Mouse (Mus musculus): ENCODE data around the gene Aff3.

Aff3 gene

GRCm38 (mm10) chr1:38654981-38655540 lies 9.7 kb downstream of the Aff3 start:
- DNase-seq, result no peak

- DNase-seq, result no peak
Measured at GRCm38 (mm10) chr1:38650031-38650430, 14.7 kb downstream of the Aff3 start.

GRCm38 (mm10) chr1:38649174-38649573 lies 15.6 kb downstream of the Aff3 start:
- DNase-seq, result no peak

GRCm38 (mm10) chr1:38642288-38642687 lies 22.5 kb downstream of the Aff3 start:
- no peak for DNase-seq

GRCm38 (mm10) chr1:38639669-38640068 lies 25.1 kb downstream of the Aff3 start:
- no peak for DNase-seq

- DNase-seq, result no peak
Measured at GRCm38 (mm10) chr1:38635596-38635995, 29.2 kb downstream of the Aff3 start.

- DNase-seq, result no peak
Measured at GRCm38 (mm10) chr1:38634081-38634480, 30.7 kb downstream of the Aff3 start.

- DNase-seq, result no peak
Measured at GRCm38 (mm10) chr1:38632461-38633180, 32.1 kb downstream of the Aff3 start.

GRCm38 (mm10) chr1:38631501-38632279 lies 33.1 kb downstream of the Aff3 start:
- no peak for DNase-seq

GRCm38 (mm10) chr1:38628901-38629585 lies 35.7 kb downstream of the Aff3 start:
- DNase-seq, result no peak

GRCm38 (mm10) chr1:38628426-38628825 lies 36.3 kb downstream of the Aff3 start:
- no peak for DNase-seq

GRCm38 (mm10) chr1:38627683-38628361 lies 36.9 kb downstream of the Aff3 start:
- DNase-seq, result peak in 1 of 2 experiments; percentile 24

- DNase-seq, result peak; percentile 18 to 27
Measured at GRCm38 (mm10) chr1:38626739-38627661, 37.8 kb downstream of the Aff3 start.

GRCm38 (mm10) chr1:38626388-38626738 lies 38.4 kb downstream of the Aff3 start:
- no peak for DNase-seq

GRCm38 (mm10) chr1:38621840-38622239 lies 42.9 kb downstream of the Aff3 start:
- DNase-seq, result no peak

- no peak for DNase-seq
Measured at GRCm38 (mm10) chr1:38620401-38620800, 44.4 kb downstream of the Aff3 start.

- DNase-seq, result no peak
Measured at GRCm38 (mm10) chr1:38606741-38607140, 58.0 kb downstream of the Aff3 start.

GRCm38 (mm10) chr1:38605426-38605825 lies 59.3 kb downstream of the Aff3 start:
- no peak for DNase-seq

GRCm38 (mm10) chr1:38604611-38605010 lies 60.1 kb downstream of the Aff3 start:
- DNase-seq, result no peak

GRCm38 (mm10) chr1:38601802-38602508 lies 62.8 kb downstream of the Aff3 start:
- peak in 1 of 2 experiments; percentile 11 for DNase-seq

GRCm38 (mm10) chr1:38595311-38595710 lies 69.4 kb downstream of the Aff3 start:
- no peak for DNase-seq
